Mouse (Mus musculus): ENCODE data around the gene Zbtb18.

Zbtb18 gene

GRCm38 (mm10) chr1:177442196-177442808 is at the start of gene Zbtb18:
Zbtb18 (plus strand) TSS chr1:177442351.
- DNase-seq (ENCODE audit: low spot score in 2 of 2), result no peak

GRCm38 (mm10) chr1:177397455-177397854 is 44.7 kb upstream of the Zbtb18 start:
- no peak for DNase-seq (ENCODE audit: low spot score in 2 of 2)

- DNase-seq (ENCODE audit: low spot score in 2 of 2), result no peak
These were observed 37.0 kb upstream of the Zbtb18 start for GRCm38 (mm10) chr1:177405170-177405569.

- peak in 1 of 2 experiments; percentile 20 for DNase-seq (ENCODE audit: low spot score in 2 of 2)
These were observed 33.5 kb upstream of the Zbtb18 start for GRCm38 (mm10) chr1:177408690-177409089.

- DNase-seq (ENCODE audit: low spot score in 2 of 2), result no peak
These were observed 31.3 kb upstream of the Zbtb18 start for GRCm38 (mm10) chr1:177410769-177411348.

GRCm38 (mm10) chr1:177411359-177412358 is 30.5 kb upstream of the Zbtb18 start:
- DNase-seq (ENCODE audit: low spot score in 2 of 2), result no peak

- DNase-seq (ENCODE audit: low spot score in 2 of 2), result no peak
These were observed 22.8 kb upstream of the Zbtb18 start for GRCm38 (mm10) chr1:177419331-177419730.

- no peak for DNase-seq (ENCODE audit: low spot score in 2 of 2)
These were observed 22.0 kb upstream of the Zbtb18 start for GRCm38 (mm10) chr1:177420126-177420525.

- DNase-seq (ENCODE audit: low spot score in 2 of 2), result no peak
These were observed 14.3 kb upstream of the Zbtb18 start for GRCm38 (mm10) chr1:177427862-177428261.

GRCm38 (mm10) chr1:177428338-177428737 is 13.8 kb upstream of the Zbtb18 start:
- no peak for DNase-seq (ENCODE audit: low spot score in 2 of 2)

GRCm38 (mm10) chr1:177429067-177429466 is 13.1 kb upstream of the Zbtb18 start:
- DNase-seq (ENCODE audit: low spot score in 2 of 2), result no peak

- no peak for DNase-seq (ENCODE audit: low spot score in 2 of 2)
These were observed 1.7 kb upstream of the Zbtb18 start for GRCm38 (mm10) chr1:177440411-177440810.

GRCm38 (mm10) chr1:177440981-177441491 is 1.1 kb upstream of the Zbtb18 start:
- DNase-seq (ENCODE audit: low spot score in 2 of 2), result no peak

- peak; percentile 95 to 97 for DNase-seq (ENCODE audit: low spot score in 2 of 2)
These were observed 507 bp upstream of the Zbtb18 start for GRCm38 (mm10) chr1:177441492-177442195.

- peak; percentile 52 to 68 for DNase-seq (ENCODE audit: low spot score in 2 of 2)
These were observed 921 bp downstream of the Zbtb18 start for GRCm38 (mm10) chr1:177442821-177443723.

- DNase-seq (ENCODE audit: low spot score in 2 of 2), result no peak
These were observed 1.8 kb downstream of the Zbtb18 start for GRCm38 (mm10) chr1:177443724-177444482.

- no peak for DNase-seq (ENCODE audit: low spot score in 2 of 2)
These were observed 2.3 kb downstream of the Zbtb18 start for GRCm38 (mm10) chr1:177444483-177444810.

- no peak for DNase-seq (ENCODE audit: low spot score in 2 of 2)
These were observed 2.8 kb downstream of the Zbtb18 start for GRCm38 (mm10) chr1:177444941-177445340.

GRCm38 (mm10) chr1:177445461-177446130 is 3.4 kb downstream of the Zbtb18 start:
- DNase-seq (ENCODE audit: low spot score in 2 of 2), result no peak

Data from urinary bladder, adult 18-20 months (tissue).